Mouse (Mus musculus) stomach, embryonic 14.5 days (tissue): ENCODE results near the gene Fras1. TPM values are rescaled to one million over a fixed set of nuclear protein-coding genes. Genes with fewer than 3 reads are reported as not detected.

Experiments
- ATAC-seq: fragments of 200-750 bp; cut with Nextera tagmentation; 2 replicates; pipeline ENCODE4 v1.8.0; 2017; ENCODE audit warnings: low read depth, moderate TSS enrichment; ENCODE audit not compliant: insufficient number of reproducible peaks, insufficient read depth, low FRiP score
- H3K27ac ChIP-seq: fragments of 300-500 bp; sonication (generic); 2 replicates; pipeline ENCODE4 v1.5.1; 2014; ENCODE audit warnings: mild to moderate bottlenecking, low read length, moderate library complexity, mixed read lengths
- H3K27me3 ChIP-seq: fragments of 300-500 bp; sonication (generic); 2 replicates; pipeline ENCODE4 v1.6.1; 2014; ENCODE audit warnings: low read length, control low read depth, mixed read lengths; ENCODE audit not compliant: control insufficient read depth, insufficient read depth
- H3K36me3 ChIP-seq: fragments of 300-500 bp; sonication (generic); 2 replicates; pipeline ENCODE4 v1.6.1; 2014; ENCODE audit warnings: mild to moderate bottlenecking, control low read depth, low read length, moderate library complexity, mixed read lengths; ENCODE audit not compliant: control insufficient read depth, insufficient read depth
- H3K4me1 ChIP-seq: fragments of 300-500 bp; sonication (generic); 2 replicates; pipeline ENCODE4 v1.6.1; 2014; ENCODE audit warnings: low read length, control low read depth, mixed read lengths; ENCODE audit not compliant: control insufficient read depth, insufficient read depth
- H3K4me2 ChIP-seq: fragments of 300-500 bp; sonication (generic); replicated peaks from 2 replicates; pipeline ENCODE4 v1.6.1; 2014; ENCODE audit warnings: low read depth, low read length, control low read depth
- H3K4me3 ChIP-seq: fragments of 300-500 bp; sonication (generic); 2 replicates; pipeline ENCODE4 v1.5.1; 2014; ENCODE audit warnings: low read depth, low read length, control low read depth
- H3K9ac ChIP-seq: fragments of 300-500 bp; sonication (generic); replicated peaks from 2 replicates; pipeline ENCODE4 v1.6.1; 2014; ENCODE audit warnings: low read depth, mild to moderate bottlenecking, control low read depth, low read length, moderate library complexity, mixed read lengths
- H3K9me3 ChIP-seq: fragments of 300-500 bp; sonication (generic); 2 replicates; pipeline ENCODE4 v1.6.1; 2016; ENCODE audit warnings: low read depth, low read length, control low read depth; ENCODE audit not compliant: control insufficient read depth
- WGBS: fragments of 180-500 bp; shearing (Covaris S2); extraction: QIAGEN DNeasy Blood & Tissue Kit; methylation state at CpG from one replicate; pipeline ENCODE4 v1.1.7; 2014; 5-methylcytosine and 5-hydroxymethylcytosine counted together
- polyA plus RNA-seq: library from polyadenylated mRNA; unstranded; fragments of >200 nt; fragmentation: Nextera tagmentation; extraction: Ambion mirVana; gene quantifications from 2 replicates; pipeline ENCODE4 v1.2.1, GENCODE M21; 2014

Fras1 gene
- polyA plus RNA-seq, 1 experiment from 2014 or later = 64.2 TPM

- H3K9ac ChIP-seq = no peak overlapping the region
- no peak overlapping the region for H3K4me2 ChIP-seq
- no peak overlapping the region for H3K27ac ChIP-seq
- WGBS = 64% methylated on average over 3 of the region's 3 CpGs
- H3K27me3 ChIP-seq = no peaks in the 10 kb centered on the region
- no peaks in the 10 kb centered on the region for H3K36me3 ChIP-seq
- H3K4me3 ChIP-seq = no peak overlapping the region
- ATAC-seq = no peak
- peaks cover 30% of the 10 kb centered on the region; the same call in 1 of the 2 replicates for H3K4me1 ChIP-seq
- H3K9me3 ChIP-seq = no peaks in the 10 kb centered on the region
These were observed 80.7 kb downstream of the Fras1 start for GRCm38 (mm10) chr5:96454422-96454821.

GRCm38 (mm10) chr5:96455241-96455640, 81.5 kb downstream of the Fras1 start:
- no peaks in the 10 kb centered on the region for H3K27me3 ChIP-seq
- H3K36me3 ChIP-seq = no peaks in the 10 kb centered on the region
- no peak overlapping the region for H3K9ac ChIP-seq
- no peak for ATAC-seq
- H3K27ac ChIP-seq = no peak overlapping the region
- H3K4me3 ChIP-seq = no peak overlapping the region
- WGBS = 62% methylated on average over 2 of the region's 2 CpGs
- peaks cover 34% of the 10 kb centered on the region; the same call in 1 of the 2 replicates for H3K4me1 ChIP-seq
- H3K4me2 ChIP-seq = no peak overlapping the region
- no peaks in the 10 kb centered on the region for H3K9me3 ChIP-seq

GRCm38 (mm10) chr5:96457436-96457958, 83.7 kb downstream of the Fras1 start:
- Histone ChIP-seq H3K9ac (no peak overlapping the region), H3K4me2 (no peak overlapping the region), H3K4me3 (no peak overlapping the region), H3K27me3 (no peaks in the 10 kb centered on the region), H3K9me3 (no peaks in the 10 kb centered on the region), H3K36me3 (no peaks in the 10 kb centered on the region), H3K27ac (no peak overlapping the region; the same call in 1 of the 2 replicates), H3K4me1 (peaks cover 21% of the 10 kb centered on the region; the same call in 1 of the 2 replicates)
- no peak for ATAC-seq
- 45% methylated on average over 4 of the region's 4 CpGs for WGBS

GRCm38 (mm10) chr5:96459605-96460004, 85.8 kb downstream of the Fras1 start:
- H3K4me2 ChIP-seq = no peak overlapping the region
- no peaks in the 10 kb centered on the region for H3K36me3 ChIP-seq
- H3K4me3 ChIP-seq = no peak overlapping the region
- no peaks in the 10 kb centered on the region for H3K9me3 ChIP-seq
- no peak overlapping the region for H3K9ac ChIP-seq
- 52% methylated on average over 4 of the region's 4 CpGs for WGBS
- ATAC-seq = no peak
- H3K4me1 ChIP-seq = peaks cover 15% of the 10 kb centered on the region; the same call in 1 of the 2 replicates
- no peak overlapping the region for H3K27ac ChIP-seq
- H3K27me3 ChIP-seq = no peaks in the 10 kb centered on the region

GRCm38 (mm10) chr5:96462197-96462596, 88.4 kb downstream of the Fras1 start:
- no peak overlapping the region for H3K27ac ChIP-seq
- H3K4me1 ChIP-seq = peaks cover 7% of the 10 kb centered on the region; the same call in 1 of the 2 replicates
- 98% methylated on average over 2 of the region's 2 CpGs for WGBS
- ATAC-seq = no peak
- no peaks in the 10 kb centered on the region for H3K9me3 ChIP-seq
- H3K27me3 ChIP-seq = no peaks in the 10 kb centered on the region
- H3K4me3 ChIP-seq = no peak overlapping the region
- no peak overlapping the region for H3K9ac ChIP-seq
- H3K4me2 ChIP-seq = no peak overlapping the region
- H3K36me3 ChIP-seq = no peaks in the 10 kb centered on the region

GRCm38 (mm10) chr5:96466461-96466860, 92.7 kb downstream of the Fras1 start:
- Histone ChIP-seq H3K27ac (no peak overlapping the region), H3K4me1 (0 out of 2 replicates have a peak, but pooled peaks cover 3% of the 10 kb centered on the region), H3K36me3 (no peaks in the 10 kb centered on the region), H3K4me3 (no peak overlapping the region), H3K4me2 (no peak overlapping the region), H3K27me3 (no peaks in the 10 kb centered on the region), H3K9ac (no peak overlapping the region), H3K9me3 (no peaks in the 10 kb centered on the region)
- WGBS = 18% methylated on average over 7 of the region's 7 CpGs
- no peak for ATAC-seq

- Histone ChIP-seq H3K9ac (no peak overlapping the region), H3K4me2 (no peak overlapping the region), H3K27ac (no peak overlapping the region), H3K4me3 (no peak overlapping the region), H3K9me3 (no peaks in the 10 kb centered on the region), H3K36me3 (no peaks in the 10 kb centered on the region), H3K27me3 (no peaks in the 10 kb centered on the region), H3K4me1 (no peaks in the 10 kb centered on the region)
- 33% methylated on average over 3 of the region's 3 CpGs for WGBS
- no peak for ATAC-seq
These were observed 98.2 kb downstream of the Fras1 start for GRCm38 (mm10) chr5:96471995-96472394.

- no peak overlapping the region for H3K4me2 ChIP-seq
- no peak for ATAC-seq
- H3K9ac ChIP-seq = no peak overlapping the region
- H3K27ac ChIP-seq = no peak overlapping the region
- no peaks in the 10 kb centered on the region for H3K27me3 ChIP-seq
- H3K9me3 ChIP-seq = no peaks in the 10 kb centered on the region
- no peaks in the 10 kb centered on the region for H3K36me3 ChIP-seq
- no peak overlapping the region for H3K4me3 ChIP-seq
- WGBS = 67% methylated on average over 3 of the region's 3 CpGs
- H3K4me1 ChIP-seq = no peaks in the 10 kb centered on the region
These were observed 101.7 kb downstream of the Fras1 start for GRCm38 (mm10) chr5:96475488-96475887.

GRCm38 (mm10) chr5:96479003-96479402, 105.2 kb downstream of the Fras1 start:
- Histone ChIP-seq H3K36me3 (no peaks in the 10 kb centered on the region), H3K27me3 (no peaks in the 10 kb centered on the region), H3K9me3 (no peaks in the 10 kb centered on the region), H3K4me1 (no peaks in the 10 kb centered on the region), H3K4me2 (no peak overlapping the region), H3K4me3 (no peak overlapping the region), H3K9ac (no peak overlapping the region), H3K27ac (no peak overlapping the region)
- no peak for ATAC-seq
